Mouse (Mus musculus): ENCODE measurements around the gene Magi2. TPM values are rescaled to one million over a fixed set of nuclear protein-coding genes. Genes with fewer than 3 reads are reported as not detected.
A peak's percentile ranks its signal among the peaks of the same experiment; 100 is the strongest.
"Not testable (repeated sequence)": the region's sequence is repeated elsewhere in the genome, so short reads cannot be mapped to it uniquely, and the experiment has no call there.

Gene Magi2
- polyA plus RNA-seq, 1 experiment from 2014 or later: 22.3 TPM

- no peak overlapping the region for H3K9ac ChIP-seq
- H3K4me1 ChIP-seq: peaks cover 9% of the 10 kb centered on the region; the same call in 1 of the 2 replicates
- no peak overlapping the region for H3K4me2 ChIP-seq
- no peaks in the 10 kb centered on the region for H3K36me3 ChIP-seq (replicated peaks)
- no peak for ATAC-seq (ENCODE audit: low FRiP score)
- no peak overlapping the region for H3K27ac ChIP-seq
- H3K27me3 ChIP-seq: no peaks in the 10 kb centered on the region
- H3K4me3 ChIP-seq (replicated peaks): no peak overlapping the region
- no peaks in the 10 kb centered on the region for H3K9me3 ChIP-seq
- WGBS: 68% methylated on average over 4 of the region's 4 CpGs
These were observed 1478.0 kb downstream of the Magi2 start for GRCm38 (mm10) chr5:20704886-20705285.

GRCm38 (mm10) chr5:20706322-20707282 lies 1479.8 kb downstream of the Magi2 start:
- H3K9me3 ChIP-seq; H3K36me3 ChIP-seq (replicated peaks); H3K4me1 ChIP-seq; H3K27me3 ChIP-seq; H3K4me2 ChIP-seq; H3K9ac ChIP-seq; ATAC-seq (ENCODE audit: low FRiP score); H3K27ac ChIP-seq; H3K4me3 ChIP-seq (replicated peaks): not testable (repeated sequence)
- WGBS: 92% methylated on average over 16 of the region's 18 CpGs

- ATAC-seq (ENCODE audit: low FRiP score); H3K4me3 ChIP-seq (replicated peaks); H3K4me2 ChIP-seq; H3K4me1 ChIP-seq; H3K27me3 ChIP-seq; H3K27ac ChIP-seq; H3K36me3 ChIP-seq (replicated peaks); H3K9ac ChIP-seq; H3K9me3 ChIP-seq: not testable (repeated sequence)
- WGBS: 89% methylated on average over 6 of the region's 6 CpGs
These were observed 1484.0 kb downstream of the Magi2 start for GRCm38 (mm10) chr5:20710845-20711244.

- H3K4me1 ChIP-seq; H3K9me3 ChIP-seq; ATAC-seq (ENCODE audit: low FRiP score); H3K9ac ChIP-seq; H3K4me2 ChIP-seq; H3K4me3 ChIP-seq (replicated peaks); H3K36me3 ChIP-seq (replicated peaks); H3K27ac ChIP-seq; H3K27me3 ChIP-seq: not testable (repeated sequence)
- WGBS: 91% methylated on average over 1 of the region's 1 CpGs
These were observed 1487.8 kb downstream of the Magi2 start for GRCm38 (mm10) chr5:20714619-20715018.

GRCm38 (mm10) chr5:20715980-20716379 lies 1489.1 kb downstream of the Magi2 start:
- H3K9me3 ChIP-seq; H3K4me3 ChIP-seq (replicated peaks); H3K27me3 ChIP-seq; H3K4me1 ChIP-seq; H3K9ac ChIP-seq; H3K4me2 ChIP-seq; ATAC-seq (ENCODE audit: low FRiP score); H3K36me3 ChIP-seq (replicated peaks); H3K27ac ChIP-seq: not testable (repeated sequence)
- WGBS: 92% methylated on average over 6 of the region's 6 CpGs

- 84% methylated on average over 4 of the region's 4 CpGs for WGBS
- no peaks in the 10 kb centered on the region for H3K9me3 ChIP-seq
- no peaks in the 10 kb centered on the region for H3K36me3 ChIP-seq (replicated peaks)
- no peaks in the 10 kb centered on the region for H3K4me1 ChIP-seq
- H3K9ac ChIP-seq: no peak overlapping the region
- no peak overlapping the region for H3K4me2 ChIP-seq
- no peak for ATAC-seq (ENCODE audit: low FRiP score)
- H3K27me3 ChIP-seq: no peaks in the 10 kb centered on the region
- H3K4me3 ChIP-seq (replicated peaks): no peak overlapping the region
- H3K27ac ChIP-seq: no peak overlapping the region
These were observed 1493.5 kb downstream of the Magi2 start for GRCm38 (mm10) chr5:20720201-20720900.

- WGBS: 89% methylated on average over 4 of the region's 4 CpGs
- not testable (repeated sequence) for H3K9ac ChIP-seq; ATAC-seq (ENCODE audit: low FRiP score); H3K27ac ChIP-seq; H3K4me1 ChIP-seq; H3K9me3 ChIP-seq; H3K4me2 ChIP-seq; H3K4me3 ChIP-seq (replicated peaks); H3K27me3 ChIP-seq; H3K36me3 ChIP-seq (replicated peaks)
These were observed 1496.4 kb downstream of the Magi2 start for GRCm38 (mm10) chr5:20723226-20723625.

- ATAC-seq (ENCODE audit: low FRiP score): no peak
- no peak overlapping the region for H3K4me2 ChIP-seq
- no peaks in the 10 kb centered on the region for H3K4me1 ChIP-seq
- H3K27me3 ChIP-seq: no peaks in the 10 kb centered on the region
- H3K9ac ChIP-seq: no peak overlapping the region
- no peak overlapping the region for H3K4me3 ChIP-seq (replicated peaks)
- H3K36me3 ChIP-seq (replicated peaks): no peaks in the 10 kb centered on the region
- 61% methylated on average over 2 of the region's 2 CpGs for WGBS
- H3K9me3 ChIP-seq: no peaks in the 10 kb centered on the region
- no peak overlapping the region for H3K27ac ChIP-seq
These were observed 1512.0 kb downstream of the Magi2 start for GRCm38 (mm10) chr5:20738795-20739194.

GRCm38 (mm10) chr5:20741193-20741592 lies 1514.4 kb downstream of the Magi2 start:
- Histone ChIP-seq H3K27me3 (no peaks in the 10 kb centered on the region), H3K4me3 (replicated peaks) (no peak overlapping the region), H3K9me3 (no peaks in the 10 kb centered on the region), H3K4me1 (no peaks in the 10 kb centered on the region), H3K36me3 (replicated peaks) (no peaks in the 10 kb centered on the region), H3K4me2 (no peak overlapping the region), H3K9ac (no peak overlapping the region), H3K27ac (no peak overlapping the region)
- WGBS: 87% methylated on average over 6 of the region's 6 CpGs
- 0 out of 2 replicates have a peak, but pooled peaks have one; percentile 27 for ATAC-seq (ENCODE audit: low FRiP score)

- no peaks in the 10 kb centered on the region for H3K4me1 ChIP-seq
- no peak for ATAC-seq (ENCODE audit: low FRiP score)
- H3K27ac ChIP-seq: no peak overlapping the region
- no peak overlapping the region for H3K9ac ChIP-seq
- H3K9me3 ChIP-seq: no peaks in the 10 kb centered on the region
- no peak overlapping the region for H3K4me3 ChIP-seq (replicated peaks)
- WGBS: 91% methylated on average over 8 of the region's 8 CpGs
- H3K27me3 ChIP-seq: no peaks in the 10 kb centered on the region
- H3K4me2 ChIP-seq: no peak overlapping the region
- no peaks in the 10 kb centered on the region for H3K36me3 ChIP-seq (replicated peaks)
These were observed 1515.1 kb downstream of the Magi2 start for GRCm38 (mm10) chr5:20741936-20742335.

- H3K4me3 ChIP-seq (replicated peaks): no peak overlapping the region
- peak; percentile 44; the same call in 1 of the 2 replicates for ATAC-seq (ENCODE audit: low FRiP score)
- no peaks in the 10 kb centered on the region for H3K9me3 ChIP-seq
- H3K9ac ChIP-seq: no peak overlapping the region
- H3K4me1 ChIP-seq: peaks cover 38% of the 10 kb centered on the region
- WGBS: 32% methylated on average over 4 of the region's 4 CpGs
- no peaks in the 10 kb centered on the region for H3K27me3 ChIP-seq
- no peak overlapping the region for H3K27ac ChIP-seq
- no peaks in the 10 kb centered on the region for H3K36me3 ChIP-seq (replicated peaks)
- H3K4me2 ChIP-seq: no peak overlapping the region
These were observed 1521.3 kb downstream of the Magi2 start for GRCm38 (mm10) chr5:20748142-20748541.

GRCm38 (mm10) chr5:20748856-20749255 lies 1522.0 kb downstream of the Magi2 start:
- 0 out of 2 replicates have a peak, but pooled peaks have one; percentile 12 for ATAC-seq (ENCODE audit: low FRiP score)
- Histone ChIP-seq H3K4me2 (no peak overlapping the region), H3K36me3 (replicated peaks) (no peaks in the 10 kb centered on the region), H3K27me3 (no peaks in the 10 kb centered on the region), H3K27ac (no peak overlapping the region), H3K9me3 (no peaks in the 10 kb centered on the region), H3K4me1 (peaks cover 43% of the 10 kb centered on the region), H3K9ac (no peak overlapping the region), H3K4me3 (replicated peaks) (no peak overlapping the region)
- 86% methylated on average over 8 of the region's 8 CpGs for WGBS
